Mouse (Mus musculus): Measurements from ENCODE around the gene Rnf38.

Rnf38 gene

DNA sequence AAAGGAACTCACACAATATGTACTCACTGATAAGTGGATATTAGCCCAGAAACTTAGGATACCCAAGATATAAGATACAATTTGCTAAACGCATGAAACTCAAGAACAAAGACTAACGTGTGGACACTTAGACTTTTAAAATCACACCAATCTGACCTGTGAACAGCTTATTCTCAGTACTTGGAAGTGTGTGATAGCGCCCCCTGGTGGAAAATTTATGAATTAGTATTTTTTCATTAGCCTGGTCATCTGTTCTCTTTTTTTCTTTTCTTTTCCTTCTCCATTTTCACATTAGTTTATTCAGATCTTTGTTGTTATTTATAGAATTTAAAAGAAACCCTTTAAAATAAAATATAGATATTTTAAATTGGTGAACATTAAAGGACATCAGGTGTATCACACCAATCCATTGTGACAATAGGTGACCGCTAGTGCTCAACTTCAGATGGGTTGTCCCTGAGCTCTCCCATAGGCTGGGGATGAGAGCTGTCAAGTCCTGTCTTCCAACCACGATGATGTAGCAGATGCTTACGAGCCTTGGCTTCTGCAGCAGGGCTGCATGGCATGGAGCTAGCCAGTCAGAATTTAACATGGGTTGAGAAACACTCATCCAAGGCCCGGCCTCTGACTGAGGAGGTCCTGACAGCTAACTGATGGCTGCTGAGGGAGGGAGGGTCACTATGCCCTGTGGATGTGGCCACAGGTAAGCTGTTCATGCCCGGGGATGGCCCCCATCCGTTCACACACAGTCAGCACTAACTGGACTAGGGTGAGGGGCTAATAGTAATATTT is 114.0 kb downstream of the Rnf38 start:
- DNase-seq (ENCODE audit: low spot score) = no peak

- DNase-seq (ENCODE audit: low spot score) = no peak
Observed at GRCm38 (mm10) chr4:44115046-44115445, 118.5 kb downstream of the Rnf38 start.

DNA sequence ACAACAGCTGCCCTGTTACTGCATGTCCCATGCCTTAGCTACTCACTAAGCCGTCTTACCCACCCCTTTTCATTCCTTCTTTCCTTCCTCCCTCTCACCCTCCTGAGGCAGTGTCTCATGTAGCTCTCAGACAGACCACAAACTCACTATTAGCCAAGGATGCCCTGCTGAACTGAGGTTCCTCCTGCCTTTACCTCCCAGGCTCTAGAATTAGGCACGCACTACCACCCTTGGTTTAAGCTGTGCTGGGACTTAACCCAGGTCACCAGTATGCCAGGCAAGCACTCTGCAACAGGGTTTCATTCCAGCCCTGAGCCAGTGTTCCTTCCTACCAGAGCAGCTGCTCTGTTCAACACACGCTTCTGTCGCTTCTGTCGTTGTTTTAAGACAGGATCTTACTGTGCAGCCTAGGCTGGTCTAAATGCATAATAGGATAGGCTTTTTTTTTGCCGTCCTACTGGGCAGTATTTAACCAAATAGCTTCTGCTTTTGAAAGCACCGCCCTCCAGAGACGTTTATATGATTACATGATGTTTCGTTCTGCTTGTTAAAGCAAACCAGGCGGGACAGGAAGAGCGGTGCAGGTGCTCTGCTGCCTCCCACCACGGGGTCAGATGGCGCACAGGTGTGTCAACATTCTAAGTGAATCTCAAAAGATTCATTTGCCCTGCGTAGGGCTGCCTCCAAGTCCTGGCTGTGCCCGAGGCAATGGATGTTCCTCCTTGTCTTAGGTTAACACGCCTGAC is 120.0 kb downstream of the Rnf38 start:
- no peak for DNase-seq (ENCODE audit: low spot score)

GRCm38 (mm10) chr4:44112741-44113140 is 120.8 kb downstream of the Rnf38 start:
- no peak for DNase-seq (ENCODE audit: low spot score)

DNA sequence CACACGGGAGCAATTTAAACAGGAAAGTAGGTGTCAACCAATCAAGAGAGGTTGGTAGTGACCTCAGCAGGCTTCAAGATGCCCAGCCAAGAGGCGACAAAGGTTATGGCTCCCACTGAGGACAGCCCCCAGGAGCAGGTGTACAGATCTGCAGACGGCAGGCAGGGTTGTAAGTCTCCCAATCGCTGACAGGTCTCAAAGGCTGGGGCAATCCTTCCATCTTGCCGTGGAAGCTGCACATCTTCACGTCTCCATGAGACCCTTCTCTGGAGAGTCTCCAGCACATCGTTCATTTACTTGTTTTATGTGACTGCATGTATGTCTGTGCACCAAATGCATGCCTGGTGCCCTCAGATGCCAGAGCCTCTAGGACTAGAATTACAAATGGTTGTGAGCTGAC is 122.8 kb downstream of the Rnf38 start:
- DNase-seq (ENCODE audit: low spot score) = no peak

DNA sequence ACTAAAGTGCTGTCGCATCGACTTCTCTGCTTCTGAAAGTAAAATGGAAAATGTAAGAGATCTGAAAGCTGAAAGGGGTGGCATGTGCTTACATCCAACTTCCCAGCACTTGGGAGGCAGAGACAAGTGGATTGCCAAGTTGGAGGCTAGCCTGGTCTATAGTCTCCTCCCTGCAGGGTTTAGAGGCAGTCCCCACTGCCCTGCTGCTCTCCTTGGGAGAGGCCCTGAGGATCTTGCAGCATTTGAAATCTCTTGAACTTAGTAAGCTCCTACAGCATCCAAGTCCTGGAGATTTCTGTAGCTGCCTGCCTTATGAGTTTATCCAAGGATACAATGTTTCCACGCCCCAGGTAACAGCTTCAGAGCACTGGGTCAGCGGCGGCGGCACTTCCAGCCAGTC is 125.3 kb downstream of the Rnf38 start:
- no peak for DNase-seq (ENCODE audit: low spot score)

DNA sequence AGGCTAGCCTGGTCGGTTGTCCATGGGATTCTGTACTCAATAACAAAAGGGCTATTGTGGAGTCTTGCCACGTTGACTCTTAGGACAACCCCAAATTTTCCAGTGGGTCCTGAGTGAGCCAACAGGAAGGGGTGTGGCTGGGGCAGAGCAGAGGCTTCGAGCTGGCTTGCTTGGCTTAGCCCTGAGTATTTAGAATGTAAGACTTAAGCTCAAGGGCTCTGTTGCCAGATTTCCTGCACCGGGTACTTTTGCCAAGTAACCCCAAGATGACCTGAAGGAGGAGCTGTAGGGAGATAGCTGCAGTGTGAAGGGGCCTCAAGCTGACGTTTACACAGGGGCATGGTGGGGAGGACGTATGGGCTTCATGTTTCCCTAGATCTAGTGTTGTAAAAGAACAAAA is 126.2 kb downstream of the Rnf38 start:
- DNase-seq (ENCODE audit: low spot score) = no peak

DNA sequence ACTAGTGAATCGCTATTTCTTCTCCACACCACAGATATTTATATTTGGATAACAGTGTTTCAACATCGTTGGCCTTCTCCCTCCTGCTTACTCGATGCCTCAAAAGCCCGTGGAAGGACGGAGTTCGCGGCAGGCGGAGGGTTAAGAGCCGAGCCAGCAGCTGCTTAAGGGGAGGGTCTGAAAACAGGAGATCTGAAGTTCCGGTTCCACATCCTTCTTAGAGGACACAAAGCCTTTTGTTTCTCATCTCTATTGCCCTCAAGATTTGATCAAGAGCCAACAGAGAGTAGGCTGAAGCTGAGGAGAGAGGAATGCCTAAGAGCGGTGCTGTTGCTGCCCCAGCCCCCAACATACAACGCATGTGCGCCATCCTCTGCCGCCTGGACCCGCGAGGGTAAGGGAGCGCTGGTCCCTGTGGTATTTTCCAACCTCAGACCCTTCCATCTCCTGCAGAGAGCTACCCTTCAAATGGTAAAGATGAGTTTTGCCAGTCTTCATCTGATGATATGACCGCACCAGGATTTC is 127.2 kb downstream of the Rnf38 start:
- no peak for DNase-seq (ENCODE audit: low spot score)

- no peak for DNase-seq (ENCODE audit: low spot score)
Observed at GRCm38 (mm10) chr4:44104195-44104917, 129.2 kb downstream of the Rnf38 start.

- DNase-seq (ENCODE audit: low spot score) = no peak
Observed at GRCm38 (mm10) chr4:44103620-44104019, 130.0 kb downstream of the Rnf38 start.

GRCm38 (mm10) chr4:44097576-44098335 is 135.8 kb downstream of the Rnf38 start:
- DNase-seq (ENCODE audit: low spot score) = no peak

GRCm38 (mm10) chr4:44094475-44094874 is 139.1 kb downstream of the Rnf38 start:
- no peak for DNase-seq (ENCODE audit: low spot score)

DNA sequence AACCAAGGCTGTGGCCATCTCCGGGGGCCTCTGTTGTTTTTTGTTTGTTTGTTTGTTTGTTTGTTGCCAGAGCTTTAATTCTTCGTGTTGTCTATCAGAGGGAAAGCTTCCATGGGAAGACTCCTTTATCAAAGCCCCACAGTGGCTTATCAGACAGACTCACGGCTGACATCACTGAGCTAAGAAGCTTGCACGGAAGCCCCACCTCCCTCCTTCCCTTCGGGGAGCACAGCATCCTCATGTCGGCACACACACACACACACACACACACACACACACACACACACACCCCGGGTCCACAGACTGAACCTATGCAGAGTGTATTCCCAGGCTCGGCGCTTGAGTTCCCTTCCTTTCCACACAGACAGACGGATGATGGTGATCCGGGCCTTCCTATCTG is 141.2 kb downstream of the Rnf38 start:
- no peak for DNase-seq (ENCODE audit: low spot score)

- no peak for DNase-seq (ENCODE audit: low spot score)
Observed at GRCm38 (mm10) chr4:44085566-44085965, 148.0 kb downstream of the Rnf38 start.

- no peak for DNase-seq (ENCODE audit: low spot score)
Observed at GRCm38 (mm10) chr4:44084602-44085325, 148.8 kb downstream of the Rnf38 start.

DNA sequence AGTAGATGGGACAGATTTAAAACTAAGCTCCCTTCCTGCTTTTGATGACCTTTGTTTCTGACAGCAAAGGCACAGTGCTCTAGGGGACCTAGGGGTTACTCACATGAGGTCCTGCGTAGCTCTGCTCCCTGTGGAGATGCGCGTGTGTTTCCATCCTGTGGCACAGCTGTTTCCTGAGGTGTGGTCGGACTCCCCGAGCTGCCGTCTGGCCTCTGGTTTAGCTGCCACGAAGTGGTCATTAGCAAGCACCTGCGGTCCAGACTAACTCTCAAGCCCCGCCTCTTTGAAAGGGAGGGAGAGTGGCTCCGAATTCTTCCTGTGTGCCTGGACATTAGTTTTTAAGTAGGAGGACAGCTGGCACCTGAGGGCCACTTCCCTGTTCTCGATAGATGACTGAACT is 149.6 kb downstream of the Rnf38 start, which contains the start of gene Gne:
TSS of gene Gne (minus strand) at position 233 of the 400 bp plus-strand sequence.
- no peak for DNase-seq (ENCODE audit: low spot score)

DNA sequence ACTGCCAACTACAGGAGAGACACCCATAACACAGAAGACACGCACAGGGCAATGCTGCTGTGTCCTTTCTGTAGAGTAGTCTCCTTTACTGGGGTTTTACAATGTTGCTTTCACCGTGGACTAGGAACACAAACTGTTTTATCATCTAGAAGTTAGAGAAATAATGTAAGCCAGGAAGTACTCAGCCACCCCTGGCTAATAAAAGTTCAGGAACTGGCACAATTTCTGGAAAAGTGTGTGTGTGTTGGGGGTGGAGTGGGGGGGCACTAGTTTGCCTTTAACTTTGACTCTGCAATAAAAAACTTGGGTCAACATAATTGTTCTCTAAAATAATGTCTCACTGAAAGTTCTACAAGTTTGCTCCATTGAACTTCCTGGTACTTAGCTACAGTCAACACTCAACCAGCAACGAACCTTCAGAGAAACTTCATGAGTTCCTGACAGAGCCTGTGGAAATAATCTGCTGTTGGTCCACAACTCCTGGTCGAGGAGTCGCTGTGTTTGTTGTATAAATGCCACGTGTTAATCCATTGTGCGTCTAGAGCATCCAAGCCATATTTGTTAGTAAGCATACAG is 155.1 kb downstream of the Rnf38 start:
- no peak for DNase-seq (ENCODE audit: low spot score)
